Mouse (Mus musculus) cortical plate, adult 2 months (tissue): ENCODE results near the gene Rrp15.

Experiments
- CTCF ChIP-seq: fragments of 200-500 bp; IDR thresholded peaks from 2 replicates; pipeline ENCODE4 v1.5.1; 2011; ENCODE audit warnings: mild to moderate bottlenecking, control low read depth, low read length; ENCODE audit not compliant: insufficient read depth; ENCODE audit errors: extremely low read depth
- POLR2A ChIP-seq: fragments of 200-500 bp; IDR thresholded peaks from 2 replicates; pipeline ENCODE4 v1.6.1; 2011; ENCODE audit warnings: mild to moderate bottlenecking, low read length, control low read depth; ENCODE audit not compliant: insufficient read depth; ENCODE audit errors: extremely low read depth

GRCm38 (mm10) chr1:186677614-186678013 lies 71.5 kb downstream of the Rrp15 start:
- TF ChIP-seq POLR2A (no peak), CTCF (no peak)
